Mouse (Mus musculus): ENCODE measurements around the gene Pde3b.

GRCm38 (mm10) chr7:114453300-114453990, 38.4 kb downstream of the Pde3b start:
- TF ChIP-seq CTCF (IDR thresholded peaks at IDR 0.05; ENCODE audit: low read depth) (no peak), EP300 (IDR thresholded peaks at IDR 0.05; ENCODE audit: low read depth) (no peak)
